Mouse (Mus musculus) limb, embryonic 15.5 days (tissue): ENCODE data around the gene Atp7a. TPM values are rescaled to one million over a fixed set of nuclear protein-coding genes. Genes with fewer than 3 reads are reported as not detected.
"Not testable (repeated sequence)": the region's sequence is repeated elsewhere in the genome, so short reads cannot be mapped to it uniquely, and the experiment has no call there.

Experiments used
- ATAC-seq: fragments of 200-750 bp; cut with Nextera tagmentation; 2 replicates; pipeline ENCODE4 v1.8.0; 2017; ENCODE audit warnings: low read depth, moderate TSS enrichment; ENCODE audit not compliant: insufficient number of reproducible peaks, low FRiP score, low TSS enrichment
- H3K27ac ChIP-seq: fragments of 300-500 bp; sonication (generic); 2 replicates; pipeline ENCODE4 v1.5.1; 2015; ENCODE audit warnings: moderate library complexity, mild to moderate bottlenecking, inconsistent platforms
- H3K27me3 ChIP-seq: fragments of 300-500 bp; sonication (generic); 2 replicates; pipeline ENCODE4 v1.6.1; 2015; ENCODE audit warnings: inconsistent platforms
- H3K36me3 ChIP-seq: fragments of 300-500 bp; sonication (generic); 2 replicates; pipeline ENCODE4 v1.6.1; 2015; ENCODE audit warnings: inconsistent platforms
- H3K4me1 ChIP-seq: fragments of 300-500 bp; sonication (generic); 2 replicates; pipeline ENCODE4 v1.6.1; 2015; ENCODE audit warnings: inconsistent platforms
- H3K4me2 ChIP-seq: fragments of 300-500 bp; sonication (generic); 2 replicates; pipeline ENCODE4 v1.6.1; 2015; ENCODE audit warnings: mild to moderate bottlenecking, inconsistent platforms
- H3K4me3 ChIP-seq: fragments of 300-500 bp; sonication (generic); 2 replicates; pipeline ENCODE4 v1.5.1; 2015; ENCODE audit warnings: mild to moderate bottlenecking, inconsistent platforms
- H3K9ac ChIP-seq: fragments of 300-500 bp; sonication (generic); 2 replicates; pipeline ENCODE4 v1.6.1; 2015; ENCODE audit warnings: inconsistent platforms
- H3K9me3 ChIP-seq: fragments of 300-500 bp; sonication (generic); 2 replicates; pipeline ENCODE4 v1.6.1; 2016; ENCODE audit warnings: inconsistent platforms
- WGBS: fragments of 180-500 bp; shearing (Covaris S2); methylation state at CpG from one replicate; pipeline ENCODE4 v1.1.7; 2015; 5-methylcytosine and 5-hydroxymethylcytosine counted together
- polyA plus RNA-seq: library from polyadenylated mRNA; unstranded; fragments of >200 nt; fragmentation: Nextera tagmentation; extraction: Ambion mirVana; gene quantifications from 2 replicates; pipeline ENCODE4 v1.2.1, GENCODE M21; 2015

Gene Atp7a
- polyA plus RNA-seq, 1 experiment from 2014 or later: 24.0 TPM

GRCm38 (mm10) chrX:106030176-106030575, 3.1 kb downstream of the Atp7a start:
- Histone ChIP-seq H3K9me3 (no peaks in the 10 kb centered on the region), H3K36me3 (no peaks in the 10 kb centered on the region), H3K4me2 (no peak overlapping the region), H3K4me3 (no peak overlapping the region), H3K27ac (no peak overlapping the region), H3K4me1 (no peaks in the 10 kb centered on the region), H3K27me3 (no peaks in the 10 kb centered on the region), H3K9ac (no peak overlapping the region)
- no peak for ATAC-seq
- WGBS: 64% methylated on average over 5 of the region's 5 CpGs

GRCm38 (mm10) chrX:106031124-106031523, 4.0 kb downstream of the Atp7a start:
- Histone ChIP-seq H3K36me3 (no peaks in the 10 kb centered on the region), H3K4me3 (no peak overlapping the region), H3K4me1 (no peaks in the 10 kb centered on the region), H3K9me3 (no peaks in the 10 kb centered on the region), H3K27me3 (no peaks in the 10 kb centered on the region), H3K4me2 (no peak overlapping the region), H3K9ac (no peak overlapping the region), H3K27ac (no peak overlapping the region)
- no peak for ATAC-seq

GRCm38 (mm10) chrX:106035727-106036126, 8.7 kb downstream of the Atp7a start:
- Histone ChIP-seq H3K9ac (no peak overlapping the region), H3K36me3 (no peaks in the 10 kb centered on the region), H3K9me3 (no peaks in the 10 kb centered on the region), H3K4me3 (no peak overlapping the region), H3K4me1 (no peaks in the 10 kb centered on the region), H3K27ac (no peak overlapping the region), H3K4me2 (no peak overlapping the region), H3K27me3 (peaks cover 3% of the 10 kb centered on the region; the same call in 1 of the 2 replicates)
- 53% methylated on average over 2 of the region's 2 CpGs for WGBS
- no peak for ATAC-seq

GRCm38 (mm10) chrX:106037185-106037752, 10.2 kb downstream of the Atp7a start:
- Histone ChIP-seq H3K4me1 (no peaks in the 10 kb centered on the region), H3K4me2 (no peak overlapping the region), H3K4me3 (no peak overlapping the region), H3K27ac (no peak overlapping the region), H3K9ac (no peak overlapping the region), H3K9me3 (no peaks in the 10 kb centered on the region), H3K27me3 (peaks cover 3% of the 10 kb centered on the region; the same call in 1 of the 2 replicates), H3K36me3 (no peaks in the 10 kb centered on the region)
- no peak for ATAC-seq
- 82% methylated on average over 3 of the region's 3 CpGs for WGBS

GRCm38 (mm10) chrX:106043863-106044617, 17.0 kb downstream of the Atp7a start:
- no peaks in the 10 kb centered on the region for H3K27me3 ChIP-seq
- H3K4me2 ChIP-seq: no peak overlapping the region
- no peaks in the 10 kb centered on the region for H3K4me1 ChIP-seq
- ATAC-seq: no peak
- 34% methylated on average over 8 of the region's 8 CpGs for WGBS
- no peak overlapping the region for H3K27ac ChIP-seq
- no peaks in the 10 kb centered on the region for H3K36me3 ChIP-seq
- no peak overlapping the region for H3K4me3 ChIP-seq
- no peak overlapping the region for H3K9ac ChIP-seq
- no peaks in the 10 kb centered on the region for H3K9me3 ChIP-seq

- no peak overlapping the region for H3K27ac ChIP-seq
- H3K4me1 ChIP-seq: no peaks in the 10 kb centered on the region
- no peaks in the 10 kb centered on the region for H3K36me3 ChIP-seq
- 35% methylated on average over 2 of the region's 2 CpGs for WGBS
- H3K9ac ChIP-seq: no peak overlapping the region
- H3K9me3 ChIP-seq: no peaks in the 10 kb centered on the region
- no peak overlapping the region for H3K4me3 ChIP-seq
- no peak for ATAC-seq
- H3K4me2 ChIP-seq: no peak overlapping the region
- no peaks in the 10 kb centered on the region for H3K27me3 ChIP-seq
These were observed 18.4 kb downstream of the Atp7a start for GRCm38 (mm10) chrX:106045455-106045854.

- Histone ChIP-seq H3K27me3 (no peaks in the 10 kb centered on the region), H3K4me3 (no peak overlapping the region), H3K4me1 (no peaks in the 10 kb centered on the region), H3K9ac (no peak overlapping the region), H3K9me3 (no peaks in the 10 kb centered on the region), H3K27ac (no peak overlapping the region), H3K36me3 (no peaks in the 10 kb centered on the region), H3K4me2 (no peak overlapping the region)
- no peak for ATAC-seq
- WGBS: 54% methylated on average over 9 of the region's 9 CpGs
These were observed 18.9 kb downstream of the Atp7a start for GRCm38 (mm10) chrX:106045928-106046327.

- WGBS: 30% methylated on average over 1 of the region's 1 CpGs
- H3K4me3 ChIP-seq: no peak overlapping the region
- H3K27me3 ChIP-seq: no peaks in the 10 kb centered on the region
- no peak overlapping the region for H3K9ac ChIP-seq
- no peak for ATAC-seq
- no peak overlapping the region for H3K4me2 ChIP-seq
- H3K36me3 ChIP-seq: no peaks in the 10 kb centered on the region
- no peaks in the 10 kb centered on the region for H3K4me1 ChIP-seq
- no peaks in the 10 kb centered on the region for H3K9me3 ChIP-seq
- no peak overlapping the region for H3K27ac ChIP-seq
These were observed 21.1 kb downstream of the Atp7a start for GRCm38 (mm10) chrX:106048191-106048590.

- H3K4me1 ChIP-seq, H3K4me2 ChIP-seq, H3K4me3 ChIP-seq, H3K9ac ChIP-seq, ATAC-seq, H3K36me3 ChIP-seq, H3K9me3 ChIP-seq, H3K27ac ChIP-seq, H3K27me3 ChIP-seq: not testable (repeated sequence)
- WGBS: 97% methylated on average over 2 of the region's 2 CpGs
These were observed 50.8 kb downstream of the Atp7a start for GRCm38 (mm10) chrX:106077858-106078257.

GRCm38 (mm10) chrX:106080811-106081443, 53.9 kb downstream of the Atp7a start:
- Histone ChIP-seq H3K9me3 (no peaks in the 10 kb centered on the region), H3K27me3 (no peaks in the 10 kb centered on the region), H3K9ac (no peak overlapping the region), H3K4me2 (no peak overlapping the region), H3K4me1 (no peaks in the 10 kb centered on the region), H3K36me3 (no peaks in the 10 kb centered on the region), H3K4me3 (no peak overlapping the region), H3K27ac (no peak overlapping the region)
- no peak for ATAC-seq
- 41% methylated on average over 13 of the region's 13 CpGs for WGBS

GRCm38 (mm10) chrX:106082518-106082917, 55.4 kb downstream of the Atp7a start:
- H3K27ac ChIP-seq: no peak overlapping the region
- no peak overlapping the region for H3K4me2 ChIP-seq
- H3K9ac ChIP-seq: no peak overlapping the region
- no peaks in the 10 kb centered on the region for H3K9me3 ChIP-seq
- peaks cover 4% of the 10 kb centered on the region for H3K36me3 ChIP-seq
- H3K4me1 ChIP-seq: no peaks in the 10 kb centered on the region
- H3K27me3 ChIP-seq: no peaks in the 10 kb centered on the region
- ATAC-seq: no peak
- no peak overlapping the region for H3K4me3 ChIP-seq

GRCm38 (mm10) chrX:106085132-106085531, 58.1 kb downstream of the Atp7a start:
- H3K27me3 ChIP-seq: no peaks in the 10 kb centered on the region
- no peaks in the 10 kb centered on the region for H3K9me3 ChIP-seq
- no peak overlapping the region for H3K4me3 ChIP-seq
- 84% methylated on average over 3 of the region's 3 CpGs for WGBS
- H3K9ac ChIP-seq: no peak overlapping the region
- ATAC-seq: no peak
- no peak overlapping the region for H3K27ac ChIP-seq
- peaks cover 4% of the 10 kb centered on the region for H3K36me3 ChIP-seq
- H3K4me2 ChIP-seq: no peak overlapping the region
- no peaks in the 10 kb centered on the region for H3K4me1 ChIP-seq
